Mouse (Mus musculus): Measurements from ENCODE around the gene Lypla2. TPM values are rescaled to one million over a fixed set of nuclear protein-coding genes. Genes with fewer than 3 reads are reported as not detected.
"Not testable (repeated sequence)": the region's sequence is repeated elsewhere in the genome, so short reads cannot be mapped to it uniquely, and the experiment has no call there.

Lypla2 gene
- total RNA-seq, 2 experiments from 2014 or later: 28.9 to 29.2 TPM

- intact Hi-C loops (cut with DNase I; ENCODE audit: low total_unique reads): no loop called here
- no peak for DNase-seq
These were observed 19.2 kb downstream of the Lypla2 start for GRCm38 (mm10) chr4:135953179-135953578.

DNA sequence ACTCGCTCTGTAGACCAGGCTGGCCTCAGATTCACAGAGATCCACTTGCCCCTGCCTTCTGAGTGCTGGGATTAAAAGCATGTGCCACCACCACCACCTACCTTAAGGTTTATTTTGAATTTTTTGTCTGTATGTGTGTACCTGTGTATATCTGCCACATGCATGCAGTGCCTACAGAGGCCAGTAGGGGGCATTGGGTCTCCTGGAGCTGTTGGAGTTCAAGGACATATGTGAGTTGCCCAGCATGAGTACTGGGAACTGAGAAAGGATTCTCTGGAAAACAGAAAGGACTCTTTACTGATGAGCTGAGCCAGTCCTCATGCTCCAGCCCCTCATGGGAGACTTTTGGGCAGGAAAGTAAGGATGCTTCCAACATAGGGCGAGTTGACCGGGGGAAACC lies 20.9 kb downstream of the Lypla2 start:
- DNase-seq: no peak
- intact Hi-C loops (cut with DNase I; ENCODE audit: low total_unique reads): no loop called here

DNA sequence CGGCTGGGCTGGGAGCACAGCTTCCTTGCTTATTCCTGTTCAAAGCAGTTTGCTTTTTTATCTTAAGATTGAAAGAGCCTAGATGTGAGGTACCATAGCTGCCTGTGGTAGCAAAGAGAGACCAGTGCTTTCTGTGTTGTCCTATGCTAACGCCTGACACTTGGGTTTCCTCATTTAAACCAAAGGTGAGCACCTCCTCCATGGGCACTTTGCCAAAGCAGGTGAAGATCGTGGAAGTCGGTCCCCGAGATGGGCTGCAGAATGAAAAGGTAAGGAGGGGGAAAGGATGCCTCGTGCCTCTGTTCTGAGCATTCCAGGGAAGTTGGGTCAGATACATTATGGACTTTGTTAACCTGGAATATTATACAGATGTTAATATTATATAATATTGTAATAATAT lies 22.1 kb downstream of the Lypla2 start:
- DNase-seq: no peak
- intact Hi-C loops (cut with DNase I; ENCODE audit: low total_unique reads): no loop called here

DNA sequence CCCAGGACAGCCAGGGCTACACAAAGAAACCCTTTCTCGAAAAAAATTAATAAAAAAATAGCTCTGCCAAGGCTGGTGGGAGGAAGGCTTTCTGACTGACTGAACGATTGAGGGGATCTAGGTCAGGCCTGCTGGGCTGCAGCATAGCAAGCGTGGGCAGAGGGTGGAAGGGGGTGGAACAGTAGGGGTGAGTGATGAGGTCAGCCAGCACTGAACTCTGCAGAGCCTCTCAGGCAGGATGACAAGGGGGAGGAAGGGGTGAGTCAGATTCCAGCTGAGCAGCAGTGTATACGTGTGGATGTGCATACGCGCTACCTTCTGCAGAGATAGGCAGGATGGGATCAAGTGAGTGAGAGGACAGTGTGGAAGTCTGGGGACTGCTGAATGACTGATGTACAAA lies 22.5 kb downstream of the Lypla2 start:
- no peak for DNase-seq
- intact Hi-C loops (cut with DNase I; ENCODE audit: low total_unique reads): no loop called here

- intact Hi-C loops (cut with DNase I; ENCODE audit: low total_unique reads): no loop called here
- DNase-seq: no peak
These were observed 23.0 kb downstream of the Lypla2 start for GRCm38 (mm10) chr4:135949475-135949874.

- intact Hi-C loops (cut with DNase I; ENCODE audit: low total_unique reads): no loop called here
- DNase-seq: no peak
These were observed 24.3 kb downstream of the Lypla2 start for GRCm38 (mm10) chr4:135948142-135948541.

DNA sequence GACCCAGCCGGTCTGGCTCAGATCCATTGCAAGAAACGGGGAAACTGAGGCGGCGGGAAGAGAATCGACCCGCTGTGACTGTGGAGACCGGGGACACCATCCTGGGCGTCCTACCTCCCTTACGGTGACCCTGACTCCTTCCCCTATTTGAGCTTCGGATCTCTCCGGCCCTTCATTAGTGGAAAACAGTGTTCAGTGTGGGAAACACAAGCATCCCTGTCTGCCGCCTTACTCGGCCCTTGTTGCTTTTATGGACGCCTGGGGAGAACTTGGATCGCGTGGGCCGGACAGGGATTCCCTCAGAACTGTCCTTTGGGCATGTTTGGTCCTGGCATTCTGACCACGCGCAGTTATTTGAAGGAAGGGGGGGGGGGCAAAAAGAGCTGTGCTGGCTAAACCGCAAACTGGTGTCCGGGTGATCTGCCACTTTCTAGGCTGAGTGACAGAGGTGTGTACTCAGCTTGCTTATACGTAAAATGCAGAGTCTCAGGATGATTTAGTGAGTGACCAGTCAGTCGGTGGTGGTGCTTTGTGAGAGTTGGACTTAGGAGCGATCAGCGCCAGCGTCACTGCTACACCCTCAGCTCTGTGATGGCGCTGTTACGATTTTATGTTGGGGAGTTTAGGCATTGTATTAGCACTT lies 25.6 kb downstream of the Lypla2 start:
- intact Hi-C loops (cut with DNase I; ENCODE audit: low total_unique reads): no loop called here
- DNase-seq: no peak

DNA sequence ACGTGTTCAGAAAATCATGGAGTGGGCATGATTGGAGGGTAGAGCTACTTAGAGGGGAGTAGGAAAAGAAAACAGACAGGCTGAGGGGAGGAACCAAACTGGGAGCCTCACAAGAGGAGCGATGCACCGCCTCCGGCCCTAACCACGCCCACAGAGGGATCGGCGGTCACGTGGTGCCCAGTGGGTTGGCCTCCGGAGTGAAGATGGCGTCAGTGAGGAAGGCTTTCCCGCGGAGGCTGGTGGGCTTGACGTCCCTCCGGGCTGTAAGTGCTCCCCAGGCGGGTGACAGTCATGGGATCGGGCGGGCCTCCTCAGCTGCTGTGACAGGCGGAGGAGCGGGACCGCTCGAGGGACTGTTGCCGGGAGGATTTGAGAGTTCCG lies 26.2 kb downstream of the Lypla2 start, which contains the start of gene Hmgcl:
TSS of gene Hmgcl (plus strand) at position 171 of the 381 bp plus-strand sequence.
- peak; percentile 97 for DNase-seq
- intact Hi-C loops (cut with DNase I; ENCODE audit: low total_unique reads): no loop called here

DNA sequence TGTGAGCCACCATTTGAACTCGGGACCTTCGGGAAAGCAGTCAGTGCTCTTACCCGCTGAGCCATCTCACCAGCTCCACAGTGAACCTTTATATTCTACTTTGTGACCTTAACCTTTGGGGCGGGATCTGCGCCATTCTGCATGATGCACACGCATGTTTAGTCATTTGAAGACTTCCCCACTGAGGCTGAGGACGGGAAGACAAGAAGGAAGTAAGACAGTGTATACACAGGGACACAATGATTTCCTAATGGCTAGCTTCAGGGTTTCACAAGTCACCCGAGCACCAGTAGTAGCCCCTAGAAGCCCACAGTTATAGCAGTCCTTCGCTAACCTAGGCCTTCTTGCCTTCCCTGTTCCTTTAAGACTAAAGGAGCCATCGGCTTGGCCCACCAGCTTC lies 26.7 kb downstream of the Lypla2 start:
- no peak for DNase-seq
- intact Hi-C loops (cut with DNase I; ENCODE audit: low total_unique reads): no loop called here

DNA sequence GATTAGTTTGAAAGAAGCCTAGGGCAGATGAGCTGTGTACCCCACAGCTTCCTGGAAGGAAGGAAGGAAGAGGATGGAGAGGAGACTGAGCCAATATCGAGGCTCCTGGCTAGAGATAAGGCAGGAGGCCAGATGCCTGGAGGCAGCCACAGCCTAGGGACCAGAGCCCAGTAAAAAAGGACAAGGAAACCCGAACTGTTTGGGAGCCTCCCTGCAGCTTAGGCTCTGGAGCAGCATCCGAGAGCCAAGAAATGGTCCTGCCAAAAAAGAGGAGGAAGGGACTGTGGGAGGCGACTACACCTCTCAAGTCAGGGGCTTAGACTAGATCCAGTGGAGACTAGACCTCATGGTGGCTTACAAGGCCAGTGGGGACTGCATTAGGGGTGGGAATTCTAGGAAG lies 29.0 kb downstream of the Lypla2 start:
- peak; percentile 50 for DNase-seq
- intact Hi-C loops (cut with DNase I; ENCODE audit: low total_unique reads): no loop called here

DNA sequence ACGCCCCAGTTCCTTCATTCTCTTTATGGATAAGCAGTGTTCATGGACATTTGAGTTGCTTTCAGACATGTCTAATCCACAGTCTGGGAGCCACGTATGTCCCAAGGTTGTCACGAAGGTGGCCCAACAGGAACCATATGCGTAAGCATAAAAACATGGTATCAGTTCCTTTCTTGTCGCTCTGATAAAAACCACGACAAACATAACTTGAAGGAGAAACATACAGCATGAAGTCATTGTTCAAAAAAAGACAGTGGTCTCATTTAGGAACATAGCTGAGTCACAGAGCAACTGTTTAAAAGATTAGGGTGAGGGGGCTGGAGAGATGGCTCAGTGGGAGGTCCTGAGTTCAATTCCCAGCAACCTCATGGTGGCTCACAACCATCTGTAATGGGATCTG lies 30.2 kb downstream of the Lypla2 start:
- intact Hi-C loops (cut with DNase I; ENCODE audit: low total_unique reads): no loop called here
- no peak for DNase-seq

DNA sequence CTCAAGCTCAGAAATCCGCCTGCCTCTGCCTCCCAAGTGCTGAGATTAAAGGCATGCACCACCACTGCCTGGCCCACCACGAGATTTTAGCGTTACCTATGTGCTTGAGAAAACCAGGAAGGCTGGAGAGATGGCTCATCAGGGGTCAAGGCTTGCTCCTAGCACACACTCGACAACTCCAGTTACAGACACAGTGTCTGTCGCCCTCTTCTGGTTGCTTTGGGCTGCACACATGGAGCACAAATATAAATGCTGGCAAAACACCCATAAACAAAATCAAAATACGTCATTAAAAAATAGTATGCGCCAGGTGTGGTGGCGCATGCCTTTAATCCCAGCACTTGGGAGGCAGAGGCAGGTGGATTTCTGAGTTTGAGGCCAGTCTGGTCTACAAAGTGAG lies 31.4 kb downstream of the Lypla2 start:
- intact Hi-C loops (cut with DNase I; ENCODE audit: low total_unique reads); DNase-seq: not testable (repeated sequence)

GRCm38 (mm10) chr4:135938858-135939257 lies 33.6 kb downstream of the Lypla2 start:
- DNase-seq: no peak
- intact Hi-C loops (cut with DNase I; ENCODE audit: low total_unique reads): no loop called here

DNA sequence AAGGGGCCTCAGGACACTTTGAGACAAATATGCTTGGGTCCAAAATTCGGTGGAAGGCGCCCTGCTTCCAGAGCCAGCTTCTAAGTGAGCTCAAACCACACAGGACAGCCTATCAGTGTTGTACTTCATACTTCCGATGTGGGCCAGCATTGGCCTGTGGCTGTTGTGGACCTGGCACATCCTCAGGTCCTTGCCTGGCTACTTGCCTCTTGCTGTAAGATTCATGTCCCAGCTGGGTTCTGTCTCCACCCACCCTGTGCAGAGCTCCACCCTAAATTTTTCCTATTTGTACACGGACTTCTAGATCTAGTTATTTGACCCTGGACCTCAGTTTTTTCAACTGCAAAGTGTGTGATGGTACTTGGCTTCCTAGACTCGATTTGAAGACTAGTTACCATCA lies 36.9 kb downstream of the Lypla2 start:
- DNase-seq: peak; percentile 56
- intact Hi-C loops (cut with DNase I; ENCODE audit: low total_unique reads): no loop called here

DNA sequence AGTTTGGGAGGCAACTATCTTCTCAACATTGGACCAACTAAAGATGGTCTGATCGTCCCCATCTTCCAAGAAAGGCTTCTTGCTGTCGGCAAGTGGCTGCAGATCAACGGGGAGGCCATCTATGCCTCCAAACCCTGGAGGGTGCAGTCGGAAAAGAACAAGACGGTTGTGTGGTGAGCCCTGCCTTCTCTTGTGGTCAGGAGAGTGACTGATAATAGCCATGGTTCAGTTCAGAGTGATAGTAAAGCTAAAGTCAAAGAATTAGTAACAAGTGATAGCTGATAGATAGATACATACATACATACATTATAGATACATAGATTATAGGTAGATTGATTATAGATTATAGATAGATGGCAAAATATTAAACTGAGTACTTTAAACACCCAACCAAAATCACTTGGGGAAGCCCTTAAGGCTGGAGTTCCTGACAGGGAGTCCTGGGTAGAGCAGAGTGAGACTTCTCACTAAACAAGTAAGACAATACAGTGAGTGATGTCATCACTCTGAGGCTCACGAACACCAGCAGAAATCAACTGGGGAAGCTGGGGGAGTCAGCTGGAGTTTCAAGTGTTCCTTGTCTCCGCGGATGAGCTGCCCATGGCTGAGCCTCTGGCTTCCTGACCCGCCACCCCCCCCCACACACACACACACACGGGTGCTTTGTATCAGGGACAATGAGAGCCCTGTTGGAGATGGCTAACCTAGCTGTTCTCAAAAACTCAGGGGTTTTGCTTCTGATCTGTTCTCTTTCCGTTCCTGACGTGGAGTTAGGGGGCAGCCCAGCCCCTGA lies 37.5 kb downstream of the Lypla2 start:
- no peak for DNase-seq
- intact Hi-C loops (cut with DNase I; ENCODE audit: low total_unique reads): loop anchor here (5.0 kb wide), 1 partner anchor 43 kb away; no protein-coding TSS in a partner anchor

GRCm38 (mm10) chr4:135931832-135932231 lies 40.6 kb downstream of the Lypla2 start:
- no peak for DNase-seq
- intact Hi-C loops (cut with DNase I; ENCODE audit: low total_unique reads): loop anchor here (5.0 kb wide), 1 partner anchor 40 kb away; no protein-coding TSS in a partner anchor

DNA sequence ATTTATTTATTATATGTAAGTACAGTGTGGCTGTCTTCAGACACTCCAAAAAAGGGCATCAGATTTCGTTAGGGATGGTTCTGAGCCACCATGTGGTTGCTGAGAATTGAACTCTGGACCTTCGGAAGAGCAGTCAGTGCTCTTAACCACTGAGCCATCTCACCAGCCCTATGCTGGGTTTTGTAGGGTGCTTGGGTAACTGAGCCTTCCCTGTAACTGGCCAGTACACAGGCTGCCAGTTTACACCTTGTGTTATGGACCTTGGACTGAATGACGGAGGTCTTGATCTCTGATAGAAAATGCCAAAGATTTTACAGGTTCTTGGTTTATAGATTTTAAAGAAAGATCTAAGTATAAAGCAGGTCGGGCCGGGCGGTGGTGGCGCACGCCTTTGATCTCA lies 42.2 kb downstream of the Lypla2 start:
- intact Hi-C loops (cut with DNase I; ENCODE audit: low total_unique reads): loop anchor here (5.0 kb wide), 1 partner anchor 38 kb away; no protein-coding TSS in a partner anchor
- DNase-seq: no peak

GRCm38 (mm10) chr4:135929828-135930227 lies 42.6 kb downstream of the Lypla2 start:
- DNase-seq: no peak
- intact Hi-C loops (cut with DNase I; ENCODE audit: low total_unique reads): loop anchor here (5.0 kb wide), 1 partner anchor 38 kb away; no protein-coding TSS in a partner anchor

DNA sequence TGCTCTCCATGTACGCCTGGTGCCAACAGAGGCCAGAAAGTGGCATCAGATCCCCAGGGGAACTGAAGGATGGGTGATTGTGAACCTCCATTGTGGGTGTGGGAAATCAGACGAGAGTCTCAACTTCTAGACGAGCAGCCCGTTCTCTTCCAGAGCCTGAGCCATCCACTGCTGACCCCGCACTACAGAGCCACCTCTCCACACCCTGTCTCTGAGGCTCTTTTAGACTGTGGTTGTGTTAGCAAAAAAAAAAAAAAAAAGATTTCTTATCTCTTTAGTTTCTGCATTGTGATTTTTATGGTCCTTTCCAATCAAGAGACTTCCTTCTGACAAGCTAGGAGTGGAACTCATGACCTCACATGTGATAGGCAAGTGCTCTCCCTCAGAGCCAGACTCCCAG lies 43.0 kb downstream of the Lypla2 start:
- no peak for DNase-seq
- intact Hi-C loops (cut with DNase I; ENCODE audit: low total_unique reads): no loop called here

GRCm38 (mm10) chr4:135928376-135928775 lies 44.0 kb downstream of the Lypla2 start:
- intact Hi-C loops (cut with DNase I; ENCODE audit: low total_unique reads): no loop called here
- no peak for DNase-seq

GRCm38 (mm10) chr4:135926861-135927260 lies 45.6 kb downstream of the Lypla2 start:
- intact Hi-C loops (cut with DNase I; ENCODE audit: low total_unique reads): no loop called here
- DNase-seq: no peak

All from gastrocnemius, postnatal 14 days (tissue).